Mouse (Mus musculus): ENCODE results near the gene Gatm. TPM values are rescaled to one million over a fixed set of nuclear protein-coding genes. Genes with fewer than 3 reads are reported as not detected.

The Gatm gene
- 15.9 and 16.9 TPM in 2 replicates for polyA plus RNA-seq (2016; fragmentation: Nextera tagmentation; extraction: Ambion mirVana)

- Histone ChIP-seq H3K4me3 (peak within 1 kb of the TSS; percentile 52), H3K36me3 (no peaks in the 10 kb centered on the region), H3K27ac (no peak within 1 kb of the TSS), H3K4me2 (replicated peaks) (peak within 1 kb of the TSS; percentile 92), H3K27me3 (peaks cover 19% of the 10 kb centered on the region), H3K9me3 (no peaks in the 10 kb centered on the region), H3K4me1 (no peaks in the 10 kb centered on the region), H3K9ac (peak within 1 kb of the TSS; percentile 51; the same call in 1 of the 2 replicates)
- ATAC-seq (ENCODE audit: insufficient number of reproducible peaks, insufficient read depth, low FRiP score, low TSS enrichment): peak; percentile 84
- 2% methylated on average over 48 of the region's 48 CpGs for WGBS
Observed at GRCm38 (mm10) chr2:122610746-122611653, at the start of gene Gatm. TSS of gene Gatm (minus strand) at chr2:122611303.

GRCm38 (mm10) chr2:122659825-122660224 is 48.7 kb upstream of the Gatm start:
- Histone ChIP-seq H3K4me3 (no peak overlapping the region), H3K4me1 (no peaks in the 10 kb centered on the region), H3K36me3 (no peaks in the 10 kb centered on the region), H3K4me2 (replicated peaks) (no peak overlapping the region), H3K9ac (no peak overlapping the region), H3K27ac (no peak overlapping the region), H3K9me3 (no peaks in the 10 kb centered on the region), H3K27me3 (no peaks in the 10 kb centered on the region)
- 83% methylated on average over 7 of the region's 7 CpGs for WGBS
- no peak for ATAC-seq (ENCODE audit: insufficient number of reproducible peaks, insufficient read depth, low FRiP score, low TSS enrichment)

GRCm38 (mm10) chr2:122657707-122658524 is 46.8 kb upstream of the Gatm start:
- no peaks in the 10 kb centered on the region for H3K9me3 ChIP-seq
- H3K27me3 ChIP-seq: no peaks in the 10 kb centered on the region

GRCm38 (mm10) chr2:122656767-122657166 is 45.7 kb upstream of the Gatm start:
- Histone ChIP-seq H3K9me3 (no peaks in the 10 kb centered on the region), H3K4me3 (no peak overlapping the region), H3K4me2 (replicated peaks) (no peak overlapping the region), H3K27me3 (no peaks in the 10 kb centered on the region), H3K36me3 (no peaks in the 10 kb centered on the region), H3K9ac (no peak overlapping the region), H3K4me1 (no peaks in the 10 kb centered on the region), H3K27ac (no peak overlapping the region)
- 86% methylated on average over 9 of the region's 9 CpGs for WGBS
- no peak for ATAC-seq (ENCODE audit: insufficient number of reproducible peaks, insufficient read depth, low FRiP score, low TSS enrichment)

More at GRCm38 (mm10) chr2:122657707-122658524, 46.8 kb upstream of the Gatm start:
- Histone ChIP-seq H3K4me1 (no peaks in the 10 kb centered on the region), H3K36me3 (no peaks in the 10 kb centered on the region), H3K9ac (no peak overlapping the region), H3K4me3 (no peak overlapping the region), H3K4me2 (replicated peaks) (no peak overlapping the region), H3K27ac (no peak overlapping the region)
- WGBS: 81% methylated on average over 11 of the region's 11 CpGs
- no peak for ATAC-seq (ENCODE audit: insufficient number of reproducible peaks, insufficient read depth, low FRiP score, low TSS enrichment)

DNA sequence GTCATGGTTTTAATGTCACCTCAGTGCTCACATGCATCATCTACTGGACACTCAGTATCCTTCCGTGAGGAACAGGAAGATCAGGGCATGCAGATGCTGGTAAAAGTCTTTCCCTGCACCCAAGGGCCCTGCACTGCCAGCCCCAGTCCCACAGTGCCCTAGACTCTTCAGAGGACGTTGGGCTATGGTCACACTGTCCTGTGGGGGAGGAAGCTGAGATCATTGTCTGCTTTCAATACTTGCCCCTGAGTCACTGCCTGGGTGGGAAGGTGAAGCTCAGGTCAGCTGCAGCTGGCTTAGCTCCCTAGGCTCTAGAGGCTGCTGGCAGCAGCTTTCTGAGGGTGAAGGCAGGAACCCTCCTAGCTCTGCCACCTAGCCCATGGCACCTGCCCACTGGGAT is 44.9 kb upstream of the Gatm start:
- Histone ChIP-seq H3K4me3 (no peak overlapping the region), H3K4me2 (replicated peaks) (no peak overlapping the region), H3K9ac (no peak overlapping the region), H3K9me3 (no peaks in the 10 kb centered on the region), H3K27me3 (no peaks in the 10 kb centered on the region), H3K4me1 (no peaks in the 10 kb centered on the region), H3K27ac (no peak overlapping the region), H3K36me3 (no peaks in the 10 kb centered on the region)
- WGBS: 67% methylated on average over 2 of the region's 2 CpGs
- ATAC-seq (ENCODE audit: insufficient number of reproducible peaks, insufficient read depth, low FRiP score, low TSS enrichment): no peak

DNA sequence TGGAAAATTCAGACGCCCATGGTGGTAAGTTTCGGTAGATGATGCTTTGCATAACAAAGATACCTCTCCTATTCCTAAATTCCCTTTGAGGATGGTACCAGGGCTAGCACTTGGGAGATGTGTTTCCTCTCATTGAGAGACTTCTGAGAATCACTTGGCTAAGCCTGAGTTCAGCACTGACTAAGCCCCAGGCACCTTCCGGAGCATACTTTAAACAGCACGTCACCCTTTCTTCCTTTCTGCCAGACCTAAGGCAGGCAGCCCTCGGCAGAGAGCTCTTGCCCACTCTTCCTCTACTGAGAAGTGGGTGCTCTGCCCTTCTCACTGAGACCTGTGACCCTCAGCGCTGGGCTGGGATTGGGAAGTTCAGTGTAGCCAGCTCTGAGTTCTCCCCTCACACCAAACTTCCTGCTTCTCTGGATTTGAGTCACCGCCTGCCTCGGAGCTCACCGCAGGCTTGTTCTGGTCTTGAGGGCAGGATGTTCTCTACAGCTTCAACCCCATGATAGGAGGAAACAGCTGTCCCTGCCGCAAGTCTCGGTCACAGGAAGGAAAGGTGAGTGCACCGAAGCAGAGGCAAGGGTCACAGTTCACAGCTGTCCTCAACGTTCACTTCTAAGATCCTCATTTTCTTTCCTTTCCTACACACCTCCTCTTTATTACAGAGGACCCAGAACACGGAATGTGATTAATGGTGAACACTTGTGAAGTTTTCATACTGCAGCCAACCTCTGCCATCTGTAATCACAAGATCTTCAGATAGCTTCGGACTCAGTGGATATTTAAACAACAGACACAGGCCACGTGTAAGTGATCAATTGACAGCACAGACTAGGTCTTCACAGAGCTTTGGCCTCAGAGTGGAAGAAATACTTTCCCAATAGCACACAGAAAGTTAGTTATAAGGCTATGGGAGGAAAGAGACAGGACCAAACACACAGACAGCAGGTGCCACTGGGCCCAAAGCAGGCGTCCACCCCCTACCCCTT is 41.3 kb upstream of the Gatm start:
- no peak for ATAC-seq (ENCODE audit: insufficient number of reproducible peaks, insufficient read depth, low FRiP score, low TSS enrichment)
- WGBS: 53% methylated on average over 17 of the region's 17 CpGs
- Histone ChIP-seq H3K4me3 (no peak overlapping the region), H3K4me1 (no peaks in the 10 kb centered on the region), H3K27me3 (no peaks in the 10 kb centered on the region), H3K4me2 (replicated peaks) (no peak overlapping the region), H3K9me3 (no peaks in the 10 kb centered on the region), H3K27ac (no peak overlapping the region), H3K36me3 (no peaks in the 10 kb centered on the region), H3K9ac (no peak overlapping the region)

- ATAC-seq (ENCODE audit: insufficient number of reproducible peaks, insufficient read depth, low FRiP score, low TSS enrichment): no peak
- Histone ChIP-seq H3K9me3 (no peaks in the 10 kb centered on the region), H3K9ac (no peak overlapping the region), H3K36me3 (peaks cover 4% of the 10 kb centered on the region; the same call in 1 of the 2 replicates), H3K4me2 (replicated peaks) (no peak overlapping the region), H3K27ac (no peak overlapping the region), H3K4me3 (no peak overlapping the region), H3K27me3 (peaks cover 7% of the 10 kb centered on the region), H3K4me1 (no peaks in the 10 kb centered on the region)
- 39% methylated on average over 5 of the region's 5 CpGs for WGBS
Observed at GRCm38 (mm10) chr2:122638673-122639072, 27.6 kb upstream of the Gatm start.

DNA sequence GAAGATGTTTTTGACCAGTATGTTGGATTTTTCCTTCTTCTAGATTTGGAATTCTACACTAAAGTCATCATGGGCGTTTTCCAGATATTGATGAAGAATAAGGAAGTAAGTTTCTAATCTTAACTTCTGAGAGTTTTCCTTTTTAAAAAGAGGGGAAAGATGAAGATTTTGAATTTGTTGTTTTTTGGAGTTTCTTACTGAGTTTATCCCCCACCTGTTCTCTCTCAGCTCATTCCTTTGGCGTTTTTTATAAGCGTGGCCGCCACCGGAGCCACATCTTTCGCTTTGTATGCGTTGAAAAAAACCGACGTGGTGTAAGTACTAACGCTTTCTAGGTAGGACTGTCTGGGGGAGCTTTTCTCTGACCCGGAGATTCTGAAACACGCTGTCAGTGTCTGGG is 26.9 kb upstream of the Gatm start:
- ATAC-seq (ENCODE audit: insufficient number of reproducible peaks, insufficient read depth, low FRiP score, low TSS enrichment): no peak
- H3K27ac ChIP-seq: no peak overlapping the region
- no peaks in the 10 kb centered on the region for H3K9me3 ChIP-seq
- peak overlapping the region; percentile 60 for H3K4me2 ChIP-seq (replicated peaks)
- peaks cover 7% of the 10 kb centered on the region for H3K27me3 ChIP-seq
- WGBS: 31% methylated on average over 12 of the region's 12 CpGs
- no peak overlapping the region for H3K9ac ChIP-seq
- peaks cover 9% of the 10 kb centered on the region; the same call in 1 of the 2 replicates for H3K36me3 ChIP-seq
- peak overlapping the region; percentile 34 for H3K4me3 ChIP-seq
- H3K4me1 ChIP-seq: no peaks in the 10 kb centered on the region

DNA sequence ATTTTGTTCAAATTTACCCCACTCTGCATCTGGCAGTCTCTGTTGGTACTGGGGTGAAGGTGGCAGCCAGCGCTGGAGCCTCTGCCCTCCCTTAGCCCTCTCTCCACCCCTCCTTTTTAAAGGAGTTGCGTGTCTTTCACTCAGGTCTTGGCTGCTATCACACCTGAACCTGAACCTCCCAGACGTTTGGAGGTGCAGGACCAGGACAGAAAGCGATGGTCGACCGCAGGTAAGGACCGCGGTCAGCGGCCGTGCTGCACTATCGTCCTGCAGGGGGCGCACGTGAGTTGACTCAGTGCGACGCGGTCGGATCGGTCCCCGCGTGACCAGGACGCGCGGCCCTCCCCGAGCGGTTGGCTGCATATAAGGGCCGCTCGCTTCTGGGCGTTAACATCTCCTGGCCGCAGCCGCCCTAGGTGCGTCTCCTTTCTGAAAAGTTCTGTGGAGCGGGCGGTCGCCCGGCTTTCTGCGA is 26.5 kb upstream of the Gatm start:
- Histone ChIP-seq H3K27ac (no peak overlapping the region), H3K36me3 (peaks cover 14% of the 10 kb centered on the region; the same call in 1 of the 2 replicates), H3K4me2 (replicated peaks) (peak overlapping the region; percentile 60), H3K4me3 (peak overlapping the region; percentile 34), H3K4me1 (no peaks in the 10 kb centered on the region), H3K9me3 (no peaks in the 10 kb centered on the region), H3K27me3 (peaks cover 7% of the 10 kb centered on the region), H3K9ac (0 out of 2 replicates have a peak overlapping the region, but pooled peaks have one; percentile 24)
- peak; percentile 52; the same call in 1 of the 2 replicates for ATAC-seq (ENCODE audit: insufficient number of reproducible peaks, insufficient read depth, low FRiP score, low TSS enrichment)
- WGBS: 1% methylated on average over 36 of the region's 36 CpGs

GRCm38 (mm10) chr2:122636686-122637085 is 25.6 kb upstream of the Gatm start, which contains the start of gene AA467197:
TSS of gene AA467197 (plus strand) at chr2:122636986.
- H3K4me1 ChIP-seq: peaks cover 7% of the 10 kb centered on the region; the same call in 1 of the 2 replicates
- 48% methylated on average over 3 of the region's 3 CpGs for WGBS
- H3K4me3 ChIP-seq: peak within 1 kb of the TSS; percentile 34
- H3K4me2 ChIP-seq (replicated peaks): peak within 1 kb of the TSS; percentile 60
- no peak within 1 kb of the TSS for H3K27ac ChIP-seq
- 0 out of 2 replicates have a peak within 1 kb of the TSS, but pooled peaks have one; percentile 24 for H3K9ac ChIP-seq
- H3K9me3 ChIP-seq: no peaks in the 10 kb centered on the region
- ATAC-seq (ENCODE audit: insufficient number of reproducible peaks, insufficient read depth, low FRiP score, low TSS enrichment): no peak
- H3K36me3 ChIP-seq: peaks cover 16% of the 10 kb centered on the region; the same call in 1 of the 2 replicates
- H3K27me3 ChIP-seq: peaks cover 7% of the 10 kb centered on the region

All from embryonic facial prominence, embryonic 12.5 days (tissue).